ENCODE assay signal across 8 mouse cellular contexts in the genomic region with DNA sequence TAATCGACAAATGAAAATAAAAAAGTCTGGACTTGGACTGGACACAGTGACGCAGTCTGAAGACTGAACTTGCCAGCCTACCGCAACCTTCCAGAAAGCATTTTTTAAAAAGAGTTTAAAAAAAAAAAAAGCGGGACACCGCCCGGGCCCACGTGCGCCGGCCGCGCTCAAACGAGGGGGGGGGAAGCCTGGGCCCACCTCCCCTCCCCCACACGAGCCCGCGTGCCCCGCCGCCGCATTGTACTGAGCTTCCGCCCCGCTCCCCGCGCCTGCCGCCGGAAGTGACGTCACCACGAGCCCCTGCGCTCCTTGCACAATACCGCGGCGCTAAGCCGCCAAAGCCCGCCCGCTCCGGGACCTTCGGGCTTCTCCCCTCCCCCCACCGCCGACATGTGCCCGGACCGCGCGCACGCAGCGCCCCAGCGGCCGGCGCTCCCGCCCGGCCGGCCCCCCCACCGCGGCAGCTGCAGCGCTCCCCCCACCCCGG. TPM values are rescaled to one million over a fixed set of nuclear protein-coding genes. Genes with fewer than 3 reads are reported as not detected.
DNase-seq lines count a peak whose midpoint lies in the region; ATAC-seq lines count a peak whose summit lies in the region.

No protein-coding gene starts in this region.

- H3K4me1 ChIP-seq in intestine, embryonic 16.5 days (ENCODE audit: control insufficient read depth, insufficient read depth, low read length) = peaks cover 15% of the 10 kb centered on the region
- peaks cover 36% of the 10 kb centered on the region for H3K4me1 ChIP-seq in midbrain, embryonic 10.5 days

- WGBS in intestine, embryonic 16.5 days = under 1% methylated on average over 49 of the region's 53 CpGs
- under 1% methylated on average over 52 of the region's 53 CpGs for WGBS in midbrain, embryonic 10.5 days

- H3K4me2 ChIP-seq in intestine, embryonic 16.5 days (ENCODE audit: low read depth, low read length) = peak overlapping the region; percentile 48

- H3K9ac ChIP-seq in intestine, embryonic 16.5 days (ENCODE audit: low read depth, low read length) = peak overlapping the region; percentile 100

- no peaks in the 10 kb centered on the region for H3K27me3 ChIP-seq in intestine, embryonic 16.5 days (replicated peaks; ENCODE audit: control insufficient read depth, insufficient read depth, low read length)
- no peaks in the 10 kb centered on the region for H3K27me3 ChIP-seq in midbrain, embryonic 10.5 days (ENCODE audit: low read depth, poor library complexity, severe bottlenecking)

- H3K4me3 ChIP-seq in intestine, embryonic 16.5 days (ENCODE audit: low read length) = peak overlapping the region; percentile 99
- H3K4me3 ChIP-seq in midbrain, embryonic 10.5 days = peak overlapping the region; percentile 100

- intact Hi-C loops in gastrocnemius, postnatal 36 days (cut with DNase I) = loop anchor here (1.0 kb wide), 1 partner anchor 18 kb away; no protein-coding TSS in a partner anchor
- intact Hi-C loops in left cerebral cortex, postnatal 36 days (cut with DNase I) = loop anchor here (1.0 to 2.0 kb wide), 2 partner anchors 18 to 112 kb away; no protein-coding TSS in a partner anchor

- H3K27ac ChIP-seq in intestine, embryonic 16.5 days (ENCODE audit: low read length) = peak overlapping the region; percentile 100
- peak overlapping the region; percentile 100 for H3K27ac ChIP-seq in midbrain, embryonic 10.5 days (replicated peaks)

- 0 out of 2 replicates have a peak, but pooled peaks cover 3% of the 10 kb centered on the region for H3K36me3 ChIP-seq in intestine, embryonic 16.5 days (ENCODE audit: control insufficient read depth, insufficient read depth, low read length)
- peaks cover 47% of the 10 kb centered on the region for H3K36me3 ChIP-seq in midbrain, embryonic 10.5 days

- H3K9me3 ChIP-seq in intestine, embryonic 16.5 days (ENCODE audit: control insufficient read depth, low read length) = no peaks in the 10 kb centered on the region
- no peaks in the 10 kb centered on the region for H3K9me3 ChIP-seq in midbrain, embryonic 10.5 days (replicated peaks)

- DNase-seq in adrenal gland, adult 18-20 months (ENCODE audit: low spot score in 2 of 2) = peak; percentile 95 to 96
- DNase-seq in embryo, embryonic 11 days = peak; percentile 97
- DNase-seq in gastrocnemius, postnatal 36 days = peak; percentile 90 to 95
- DNase-seq in left cerebral cortex, postnatal 36 days (ENCODE audit: low spot score in 2 of 2) = peak; percentile 91
- peak; percentile 96 for DNase-seq in midbrain, embryonic 10.5 days (ENCODE audit: low spot score)
- peak; percentile 85 to 87 for DNase-seq in right cerebral cortex, postnatal 36 days (ENCODE audit: low spot score in 2 of 2)
- peak; percentile 91 to 95 for DNase-seq in urinary bladder, postnatal 4 days (ENCODE audit: low spot score in 2 of 2)

- ATAC-seq in intestine, embryonic 16.5 days = peak; percentile 90

RNA-seq across cellular contexts. Expression of gene Hnrnpu, which starts 1.3 kb away (rescaled TPM):
- 100 to 1,000 TPM; 341 to 383 TPM for total RNA-seq in adrenal gland, adult 18-20 months (2021)
- 100 to 1,000 TPM in 1 of 2 experiments, 10 to 100 TPM in 1; 91.7 to 124 TPM for total RNA-seq in gastrocnemius, postnatal 36 days (2021)
- polyA plus RNA-seq in intestine, embryonic 16.5 days (2015; fragmentation: Nextera tagmentation; extraction: Ambion mirVana) = 137 and 155 TPM in 2 replicates
- total RNA-seq in left cerebral cortex, postnatal 36 days (2021) = 100 to 1,000 TPM; 321 to 436 TPM
- 440 and 471 TPM in 2 replicates for polyA plus RNA-seq in midbrain, embryonic 10.5 days (2016; fragmentation: Nextera tagmentation; extraction: Ambion mirVana)

RNA-seq across cellular contexts. Expression of gene Cox20, which starts 17.4 kb away (rescaled TPM):
- total RNA-seq in adrenal gland, adult 18-20 months (2021) = 100 to 1,000 TPM in 1 of 2 experiments, 10 to 100 TPM in 1; 88.7 to 117 TPM
- total RNA-seq in gastrocnemius, postnatal 36 days (2021) = 10 to 100 TPM; 31.6 to 33.7 TPM
- polyA plus RNA-seq in intestine, embryonic 16.5 days (2015; fragmentation: Nextera tagmentation; extraction: Ambion mirVana) = 136 and 142 TPM in 2 replicates
- 10 to 100 TPM; 31.1 to 33.9 TPM for total RNA-seq in left cerebral cortex, postnatal 36 days (2021)
- 96.1 and 103 TPM in 2 replicates for polyA plus RNA-seq in midbrain, embryonic 10.5 days (2016; fragmentation: Nextera tagmentation; extraction: Ambion mirVana)

Comparison
In these comparisons a context has a peak if more than half of its experiments do, and no peak if none do; other contexts are left out.
1. Peak in every context shown above with its lines: DNase-seq, ATAC-seq, H3K4me3 ChIP-seq and H3K27ac ChIP-seq.